Mouse (Mus musculus): ENCODE measurements at regions not wholly inside any gene's neighbourhood (a gene's known extent, or its start where the extent isn't known, plus 50 kb on each side); places are given as distances from the start of the nearest gene placed in this dataset.

DNA sequence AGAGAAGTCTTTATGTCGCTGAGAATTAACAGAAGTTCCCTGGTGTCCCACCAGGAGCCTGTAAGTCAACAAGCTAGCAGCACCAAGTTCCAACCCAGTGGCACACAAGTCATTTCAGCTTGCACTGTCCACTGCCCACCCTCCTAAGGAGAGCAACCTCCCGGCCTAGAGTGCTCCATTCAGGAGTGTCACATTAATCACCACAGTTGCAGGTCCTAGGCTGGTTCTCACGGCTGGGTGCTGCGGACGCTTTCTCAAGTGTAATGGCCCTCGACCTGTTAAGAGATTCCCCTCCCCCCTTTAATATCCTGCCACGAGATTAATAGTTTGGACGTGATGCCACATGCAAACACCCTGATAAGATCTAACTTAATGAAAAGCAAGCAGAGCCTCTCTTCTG is 288.2 kb upstream of the Usp25 start:
- DNase-seq (ENCODE audit: low spot score in 2 of 2): no peak

DNA sequence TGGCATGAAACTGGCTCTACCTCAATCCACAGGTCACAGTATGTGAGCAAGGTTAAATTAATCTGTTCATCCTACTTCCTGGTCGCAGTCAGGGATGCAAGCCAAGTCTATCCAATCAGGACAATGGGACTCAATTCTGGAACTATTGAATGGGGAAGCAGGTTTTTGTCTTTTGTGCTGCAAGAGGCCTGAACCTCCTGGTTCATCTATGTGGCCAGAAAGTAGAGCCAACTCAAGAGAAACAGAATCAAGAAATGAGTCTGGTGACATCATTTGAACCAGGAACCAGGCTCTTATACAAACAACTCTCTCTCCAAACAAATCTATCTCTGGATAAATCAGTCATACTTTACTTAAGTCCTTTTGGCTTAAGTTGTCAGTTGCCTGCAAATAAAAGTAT is 294.7 kb upstream of the Usp25 start:
- DNase-seq (ENCODE audit: low spot score in 2 of 2): no peak

DNA sequence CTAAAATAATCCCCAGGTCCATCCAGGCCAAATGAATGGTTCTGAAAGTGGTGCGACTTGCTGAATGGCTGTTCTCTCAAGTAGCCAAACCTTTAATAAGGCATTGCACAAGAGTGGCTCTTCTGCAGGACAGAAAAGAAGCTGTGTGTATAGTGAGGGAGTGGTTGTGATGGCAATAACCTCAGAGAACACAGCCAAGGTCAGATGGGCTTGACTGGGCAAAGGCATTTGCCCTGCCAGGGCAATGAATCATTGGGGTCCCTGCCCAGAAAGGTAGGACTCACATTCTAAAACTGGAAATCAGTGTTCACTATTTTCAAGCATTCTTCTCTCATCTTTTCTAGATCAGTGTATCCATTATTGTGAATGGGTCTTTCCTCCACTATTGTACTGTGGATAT is 295.4 kb upstream of the Usp25 start:
- DNase-seq (ENCODE audit: low spot score in 2 of 2): no peak

DNA sequence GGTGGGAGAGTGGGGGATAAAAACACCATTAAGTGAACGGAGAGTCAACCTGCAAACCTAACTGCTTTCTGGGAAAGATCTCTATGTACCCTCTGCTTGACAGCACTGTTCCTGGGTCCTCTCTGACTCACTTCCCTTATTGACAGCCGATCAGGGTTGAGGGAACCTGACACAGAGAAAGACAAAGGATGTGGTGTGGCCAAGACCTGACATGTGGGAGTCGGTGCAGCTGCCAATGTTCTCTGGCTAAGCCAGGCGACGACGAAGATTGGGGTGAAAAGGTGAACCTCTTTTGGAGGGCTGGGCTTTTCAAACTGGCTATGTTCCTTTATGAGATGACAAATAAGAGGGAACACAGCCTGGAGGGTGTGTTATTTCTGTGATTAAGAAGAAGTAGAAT is 318.6 kb upstream of the Usp25 start:
- DNase-seq (ENCODE audit: low spot score in 2 of 2): peak in 1 of 2 experiments; percentile 23

DNA sequence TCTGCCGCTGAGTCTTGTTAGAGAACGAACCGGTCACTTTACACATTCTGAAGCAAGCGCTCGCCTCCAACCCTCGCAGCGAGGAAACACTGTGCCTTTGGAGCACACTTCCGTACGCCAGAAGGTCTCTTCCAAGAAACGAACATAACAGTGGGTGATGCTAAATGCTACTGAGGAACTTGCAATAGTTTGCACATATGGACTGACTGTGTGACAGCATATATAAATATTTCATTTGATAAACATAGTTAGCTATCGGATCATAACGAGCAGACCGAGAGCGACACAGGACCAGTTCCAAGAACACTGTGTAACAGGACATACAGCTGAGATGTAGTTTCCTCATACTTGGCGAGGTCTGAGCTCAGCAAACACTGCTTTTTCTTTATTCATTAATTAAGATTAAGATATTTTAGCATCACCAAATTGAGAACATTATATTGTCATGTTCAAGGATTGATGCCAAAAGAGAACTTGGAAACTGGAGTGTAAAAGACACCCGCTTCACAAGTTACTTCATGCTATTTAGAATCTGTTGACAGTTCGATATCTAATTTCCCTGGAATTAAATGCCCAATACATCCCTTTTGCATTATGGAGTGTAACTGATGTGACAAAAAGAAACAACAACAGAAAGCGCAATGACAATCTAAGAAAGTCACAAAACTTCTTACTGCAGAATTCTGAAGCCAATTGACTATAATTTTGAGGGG is 314.3 kb upstream of the Nrip1 start:
- no peak for DNase-seq (ENCODE audit: low spot score in 2 of 2)

DNA sequence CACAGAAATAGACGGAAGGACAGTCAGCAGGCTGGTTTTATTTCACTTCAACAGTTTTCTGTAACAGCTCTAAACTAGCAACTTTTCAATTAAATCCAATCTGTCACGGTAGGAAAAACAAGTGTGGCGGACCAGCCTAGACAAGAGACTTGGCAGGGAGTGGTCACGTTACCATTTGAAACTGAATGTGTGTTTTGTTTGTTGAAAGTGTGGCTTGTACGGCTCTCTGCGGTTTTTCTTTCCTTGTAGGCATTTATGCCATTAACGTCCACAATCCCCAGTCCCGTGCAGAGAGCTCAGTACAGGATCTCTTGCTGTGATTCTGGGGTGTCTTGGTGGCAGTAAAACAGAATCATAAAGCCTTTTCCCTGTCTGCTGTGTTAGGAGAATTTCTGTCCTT is 311.9 kb upstream of the Nrip1 start:
- DNase-seq (ENCODE audit: low spot score in 2 of 2): no peak

DNA sequence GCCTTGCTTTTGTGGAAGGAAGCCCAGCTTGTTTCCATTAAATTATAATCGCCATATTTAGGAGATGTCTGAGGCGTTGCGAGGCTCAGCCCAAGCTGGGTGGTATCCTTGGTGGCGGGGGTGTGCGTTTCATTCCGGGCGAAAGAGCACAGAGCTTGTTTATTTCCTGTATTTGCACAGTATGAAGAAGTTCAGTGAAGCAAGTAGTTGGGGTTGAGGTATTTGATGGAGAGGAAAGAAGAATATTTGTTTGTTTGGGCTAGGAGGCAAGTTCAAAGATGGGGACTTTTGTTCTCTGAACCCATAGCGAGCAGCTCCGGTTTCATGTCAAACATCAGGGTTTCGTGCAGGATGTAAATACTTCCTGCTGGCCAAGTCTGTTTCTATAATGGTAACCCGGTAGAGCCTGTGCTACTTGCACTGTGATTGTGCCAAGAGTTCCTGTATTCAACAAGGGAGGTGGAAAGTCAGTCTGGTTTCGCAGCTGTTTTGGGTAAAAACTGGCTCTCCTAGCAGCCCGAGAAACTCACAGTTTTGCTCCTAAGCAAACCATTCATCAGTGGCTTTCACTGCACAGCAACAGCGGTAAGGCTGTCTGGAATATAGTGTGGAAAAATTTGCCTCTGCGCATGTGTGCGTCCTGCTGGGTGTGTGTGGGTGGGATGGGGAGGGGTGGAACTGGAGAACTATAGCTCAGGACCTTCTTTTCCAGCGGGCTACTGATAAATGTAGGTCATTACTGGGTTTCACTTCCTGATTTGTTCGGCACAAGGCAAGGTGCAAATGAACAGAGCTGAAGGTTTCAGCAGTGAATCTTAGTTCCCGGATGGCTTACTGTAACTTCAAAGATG is 306.7 kb upstream of the Nrip1 start:
- DNase-seq (ENCODE audit: low spot score in 2 of 2): peak in 1 of 2 experiments; percentile 11

DNA sequence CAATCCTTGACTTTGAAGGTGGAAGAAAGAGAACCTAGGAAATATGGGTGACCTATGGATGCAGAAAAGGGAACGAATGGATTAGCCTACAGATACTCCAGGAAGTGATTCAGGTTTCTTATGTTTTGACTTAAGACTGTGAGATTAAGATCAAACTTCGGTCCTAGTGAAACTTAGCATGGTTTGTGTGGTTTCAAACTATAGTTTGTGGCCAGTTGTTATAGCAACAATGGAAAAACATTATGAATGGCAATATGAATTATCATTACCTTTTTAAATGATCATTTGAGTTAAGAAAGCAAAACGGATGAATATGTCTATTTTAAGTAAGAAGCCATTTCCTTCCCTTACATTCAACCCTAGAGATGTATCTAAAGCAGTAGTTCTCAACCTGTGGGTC is 305.3 kb upstream of the Nrip1 start:
- DNase-seq (ENCODE audit: low spot score in 2 of 2): no peak

DNA sequence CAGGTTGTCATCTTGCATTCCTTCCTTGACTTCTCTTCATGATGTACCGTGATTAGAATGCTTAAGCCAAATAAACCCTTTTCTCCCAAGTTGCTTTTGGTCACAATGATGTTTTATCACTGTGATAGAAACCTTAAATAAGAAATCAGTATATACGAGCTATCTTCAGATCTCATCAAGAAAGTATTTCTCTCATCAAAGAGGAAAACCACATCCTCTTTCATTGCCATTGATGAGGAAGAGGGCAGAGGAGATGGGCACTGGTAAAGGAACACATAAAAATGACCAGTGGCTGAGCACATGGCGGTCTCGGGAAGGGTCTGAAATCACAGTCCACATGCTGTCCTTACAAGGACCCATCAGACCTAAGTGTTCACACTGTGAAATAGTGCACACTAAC is 296.2 kb upstream of the Nrip1 start:
- DNase-seq (ENCODE audit: low spot score in 2 of 2): no peak

DNA sequence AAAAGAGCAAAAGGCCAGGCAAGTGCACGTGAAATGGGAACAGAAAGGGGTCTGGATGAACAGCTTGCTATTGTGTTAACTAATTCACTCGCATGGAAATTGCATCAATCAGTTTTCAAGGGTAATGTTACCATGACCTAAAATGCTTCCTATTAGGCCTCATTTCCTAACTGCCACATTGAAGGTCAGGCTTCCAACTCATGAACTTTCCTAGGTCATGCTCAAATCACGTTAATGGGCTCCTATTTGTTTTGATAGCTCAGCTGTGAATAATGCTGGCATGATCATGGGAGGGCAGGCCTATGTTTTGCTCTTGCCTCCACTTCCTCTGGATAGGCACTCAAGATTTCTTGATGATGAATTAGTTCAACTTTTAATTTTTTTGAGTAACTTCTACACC is 293.4 kb upstream of the Nrip1 start:
- no peak for DNase-seq (ENCODE audit: low spot score in 2 of 2)

DNA sequence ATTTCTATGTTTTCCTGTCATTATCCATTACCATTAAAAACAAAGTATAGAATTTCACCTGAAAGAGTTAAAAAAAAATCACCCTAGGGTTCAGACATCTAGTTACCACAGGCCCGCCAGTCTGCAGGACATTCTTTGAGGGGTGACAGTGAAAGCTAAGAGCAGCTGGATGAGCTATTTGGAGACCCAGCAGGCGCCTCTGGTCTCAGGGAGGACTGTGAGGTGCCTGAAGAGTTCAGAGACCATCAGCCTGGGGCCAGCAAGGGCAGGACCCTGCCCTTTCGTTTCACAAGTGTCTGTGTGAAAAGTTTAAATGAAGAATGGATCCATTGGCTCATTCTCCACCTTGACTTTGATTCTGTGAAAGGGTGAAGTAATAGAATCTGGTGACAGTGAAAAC is 281.5 kb upstream of the Nrip1 start:
- DNase-seq (ENCODE audit: low spot score in 2 of 2): no peak

DNA sequence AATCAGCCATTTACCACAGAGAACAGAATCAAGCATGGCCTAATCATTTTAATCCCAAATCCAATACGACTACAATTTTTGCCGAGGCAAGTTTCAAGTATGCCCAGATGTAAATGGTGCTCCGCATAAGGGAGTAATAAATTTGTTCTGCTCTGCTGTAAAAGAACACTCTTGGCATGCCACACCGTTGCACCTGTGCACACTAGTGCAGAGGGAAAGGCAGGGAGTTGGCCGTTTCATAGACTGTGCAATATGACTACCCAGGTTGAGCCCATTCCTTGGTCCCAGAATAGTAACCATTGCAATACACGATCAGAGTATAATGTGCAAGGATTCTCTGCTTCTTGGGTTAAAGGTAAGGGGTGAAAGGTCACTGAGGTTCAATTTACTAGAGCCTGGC is 270.7 kb upstream of the Nrip1 start:
- DNase-seq (ENCODE audit: low spot score in 2 of 2): no peak

DNA sequence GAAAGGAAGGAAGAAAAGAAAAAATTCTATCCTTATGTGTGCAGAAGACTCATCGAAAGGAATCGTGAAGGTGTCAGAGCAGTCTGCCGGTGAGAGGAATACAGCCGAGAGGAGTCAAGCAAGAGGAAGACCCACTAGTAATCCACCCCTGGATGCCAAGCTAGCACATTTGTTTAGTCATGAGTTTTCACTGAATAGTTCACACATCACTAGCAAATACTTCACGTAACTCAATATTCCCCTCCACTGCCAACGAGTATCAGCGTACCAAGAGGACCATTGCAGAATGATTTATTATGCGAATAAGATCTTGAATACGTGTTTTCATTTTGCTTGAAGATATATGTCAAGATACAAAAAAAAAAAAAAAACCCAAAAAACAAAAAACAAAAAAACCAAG is 270.2 kb upstream of the Nrip1 start:
- DNase-seq (ENCODE audit: low spot score in 2 of 2): no peak

DNA sequence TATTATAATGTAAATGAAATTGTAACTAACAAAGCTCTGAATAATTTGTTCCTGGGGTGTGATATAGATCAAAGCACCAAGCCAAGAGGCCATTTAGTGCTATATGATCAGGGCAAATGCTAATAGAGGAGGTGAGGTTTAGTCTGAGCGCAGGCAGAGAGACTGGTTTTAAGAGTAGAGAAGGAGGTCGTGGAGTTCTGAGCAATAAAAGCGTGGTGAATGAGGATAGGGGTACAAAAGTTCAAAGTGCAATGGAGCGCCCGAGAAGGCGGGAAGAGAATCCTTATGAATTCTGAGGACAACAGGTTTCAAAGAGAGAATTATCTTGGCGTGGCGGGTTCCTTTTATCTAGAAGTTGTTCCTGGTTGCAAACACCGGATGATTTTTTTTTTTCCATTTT is 261.5 kb upstream of the Nrip1 start:
- no peak for DNase-seq (ENCODE audit: low spot score in 2 of 2)

DNA sequence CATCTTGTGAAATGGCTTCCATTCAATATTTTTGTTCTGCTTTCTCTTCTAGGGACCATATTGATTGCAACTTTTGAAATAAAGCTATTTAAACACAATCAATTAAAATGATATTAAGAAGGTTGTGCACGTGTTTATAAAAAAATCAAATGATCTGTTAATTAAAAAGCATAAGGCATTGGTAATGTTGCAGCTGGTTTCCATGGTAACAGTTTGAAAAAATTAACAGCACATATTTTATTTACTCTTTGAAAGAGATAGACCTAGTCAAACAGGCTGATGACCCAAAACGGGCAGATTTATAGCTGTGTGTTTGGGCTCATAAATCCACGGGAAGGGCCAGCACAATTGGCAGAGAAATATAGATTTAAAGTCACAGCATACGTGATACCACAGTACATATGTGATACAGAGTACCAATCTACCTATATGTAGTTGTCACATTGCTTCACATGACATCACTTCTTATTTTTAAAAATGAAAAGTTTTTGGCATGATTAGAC is 260.6 kb upstream of the Nrip1 start:
- no peak for DNase-seq (ENCODE audit: low spot score in 2 of 2)

DNA sequence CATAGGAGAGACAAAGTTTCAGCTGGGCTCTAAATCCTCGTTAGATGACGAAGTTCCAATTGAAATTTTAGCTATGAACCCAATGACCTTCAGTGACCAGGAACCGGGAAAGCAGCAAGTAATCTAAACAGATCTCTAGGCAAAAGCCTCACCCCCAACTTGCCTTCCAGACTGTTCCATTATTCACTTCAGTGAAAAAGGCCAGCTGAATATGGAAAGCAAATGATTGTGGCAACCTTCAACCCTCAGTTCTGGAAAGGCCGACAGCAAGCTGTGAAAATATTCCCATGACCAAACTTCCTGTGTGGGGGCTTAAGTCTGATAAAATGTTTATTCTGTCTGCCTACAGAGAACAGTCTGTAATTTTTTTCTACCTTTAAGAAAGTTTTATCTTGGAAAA is 252.5 kb upstream of the Nrip1 start:
- peak; percentile 20 to 21 for DNase-seq (ENCODE audit: low spot score in 2 of 2)

DNA sequence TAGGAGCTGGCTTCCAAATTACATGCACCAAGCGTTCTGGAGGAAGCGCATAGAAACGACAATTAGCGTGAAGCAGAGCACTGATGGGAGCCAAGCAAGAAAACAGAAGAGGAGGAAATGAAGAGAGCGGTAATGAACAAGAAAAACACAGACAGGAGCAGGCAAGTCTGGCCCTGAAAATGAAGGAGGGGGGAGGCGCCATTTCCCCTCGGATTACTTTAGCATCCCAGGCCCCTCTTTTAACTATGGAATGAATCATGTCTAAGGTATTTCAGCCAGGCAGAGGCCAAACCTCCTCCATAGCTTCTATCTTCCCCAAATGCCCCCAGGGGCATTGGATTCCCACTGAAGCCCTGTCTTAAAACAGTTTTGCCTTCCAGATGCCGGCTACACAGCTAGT is 248.1 kb upstream of the Nrip1 start:
- no peak for DNase-seq (ENCODE audit: low spot score in 2 of 2)

DNA sequence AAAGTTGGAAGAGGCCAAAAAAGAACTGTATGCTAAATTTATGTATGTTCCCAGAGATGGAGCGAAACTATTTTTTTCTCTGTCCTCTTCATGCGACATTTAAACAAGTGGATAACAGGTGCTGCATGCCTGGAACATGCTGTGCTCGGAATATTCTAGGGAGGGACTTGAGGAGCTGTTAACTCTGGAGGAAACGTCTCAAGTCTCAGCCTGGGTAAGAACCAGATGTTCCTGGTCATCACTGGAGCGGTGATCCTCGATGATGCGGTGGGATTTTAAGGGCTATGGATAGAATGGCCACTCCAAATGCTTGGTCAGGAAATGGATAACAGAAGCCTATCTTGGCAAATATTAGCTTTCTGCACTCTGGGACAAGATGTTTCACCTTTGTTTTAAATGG is 244.7 kb upstream of the Nrip1 start:
- no peak for DNase-seq (ENCODE audit: low spot score in 2 of 2)

DNA sequence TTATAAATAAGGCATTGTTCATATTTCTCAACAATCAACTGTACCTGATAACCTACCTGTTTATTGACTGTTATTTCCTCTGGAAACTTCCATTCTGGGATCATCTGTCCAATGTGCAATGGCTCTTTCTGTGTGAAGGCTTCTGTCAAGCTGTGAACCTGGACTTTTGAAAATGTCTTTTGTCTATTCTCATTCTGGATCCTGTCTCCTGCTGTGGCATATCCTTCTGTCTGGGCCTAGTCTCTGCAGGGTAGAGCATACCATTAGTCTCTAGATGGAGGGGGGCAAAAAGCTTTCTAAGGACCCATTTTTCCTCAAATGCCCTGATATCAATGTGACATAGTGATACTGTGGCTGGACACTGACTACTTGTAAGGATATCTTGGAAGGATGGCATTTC is 237.4 kb upstream of the Nrip1 start:
- DNase-seq (ENCODE audit: low spot score in 2 of 2): no peak

DNA sequence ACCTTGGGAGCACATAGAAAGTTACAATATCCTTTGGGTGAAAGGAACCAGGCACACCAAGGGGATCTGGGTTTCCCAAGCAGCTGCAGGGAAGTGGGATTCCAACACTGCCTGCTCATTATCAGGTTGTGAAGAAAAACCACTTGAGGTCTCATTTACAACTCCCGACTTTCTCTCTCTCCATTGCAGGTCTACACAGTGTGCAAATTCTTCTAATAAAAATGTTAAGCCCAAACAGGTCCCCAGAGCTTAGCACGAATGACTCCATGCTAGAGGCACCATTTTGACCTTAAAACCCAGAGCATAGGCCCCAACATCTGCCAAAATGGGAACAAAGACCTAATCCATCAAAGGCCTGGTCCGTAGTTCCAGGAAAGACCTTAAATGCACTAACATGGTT is 231.3 kb upstream of the Nrip1 start:
- no peak for DNase-seq (ENCODE audit: low spot score in 2 of 2)

DNA sequence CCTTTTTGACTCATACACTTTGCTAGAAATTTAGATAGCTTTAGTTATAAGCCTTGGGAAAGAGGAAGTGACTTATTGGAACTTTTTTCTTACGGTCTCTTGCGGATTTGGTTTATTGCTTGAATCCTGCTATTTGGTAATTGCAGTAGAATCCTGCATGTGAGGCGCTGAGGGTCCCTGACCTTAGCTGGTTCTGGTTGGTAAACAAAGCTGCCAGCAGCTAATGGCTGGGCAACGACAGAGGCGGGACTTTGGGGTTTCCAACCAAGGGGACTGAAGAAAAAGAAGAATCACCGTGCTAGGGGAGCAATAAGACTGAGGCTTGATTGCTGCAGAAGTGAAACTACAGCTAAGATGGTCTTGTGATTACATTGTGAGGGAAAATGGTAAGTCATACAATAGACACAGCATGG is 230.2 kb upstream of the Nrip1 start:
- no peak for DNase-seq (ENCODE audit: low spot score in 2 of 2)

DNA sequence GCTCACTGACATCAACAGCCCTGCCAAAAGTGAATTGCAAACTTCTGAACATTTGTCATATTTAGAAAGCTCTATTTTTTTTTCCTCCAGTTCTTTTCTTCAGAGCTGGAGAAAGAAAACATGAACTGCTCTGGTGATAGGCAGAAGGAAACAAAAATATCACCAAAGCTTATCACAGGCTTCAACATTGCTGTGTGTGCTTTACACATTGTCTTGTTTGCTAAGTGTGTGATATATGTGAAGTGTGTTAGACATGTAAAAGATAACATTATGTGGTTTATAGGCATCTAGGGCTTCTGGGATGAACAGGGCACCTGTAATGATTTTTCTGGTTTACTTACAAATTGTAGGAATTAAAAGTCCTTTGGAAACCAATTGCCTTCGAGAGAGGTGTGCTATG is 229.8 kb upstream of the Nrip1 start:
- no peak for DNase-seq (ENCODE audit: low spot score in 2 of 2)

DNA sequence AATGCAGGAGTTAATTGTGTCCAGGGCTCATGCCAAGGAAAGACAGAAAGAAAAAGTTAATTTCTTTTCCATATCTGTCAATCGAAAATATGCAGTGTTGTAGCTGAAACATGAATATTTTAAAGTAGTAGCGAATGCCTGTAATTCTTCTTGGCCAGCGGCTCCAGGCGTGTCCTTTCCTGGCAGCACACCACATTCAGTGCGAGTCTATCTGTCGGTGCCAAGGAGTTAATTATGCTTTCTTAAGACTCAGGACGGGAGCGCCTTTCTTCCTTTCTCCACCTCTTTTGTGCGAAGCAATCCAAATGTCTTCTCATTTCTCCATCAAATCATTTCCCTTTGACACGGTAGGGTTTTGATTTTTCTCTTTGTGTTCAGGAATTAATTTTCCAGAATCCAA is 226.5 kb upstream of the Nrip1 start:
- DNase-seq (ENCODE audit: low spot score in 2 of 2): peak in 1 of 2 experiments; percentile 35
